Mouse (Mus musculus): Measurements from ENCODE around the gene Gpc6. TPM values are rescaled to one million over a fixed set of nuclear protein-coding genes. Genes with fewer than 3 reads are reported as not detected.

Gpc6 gene
- total RNA-seq, 4 experiments from 2014 or later: 12.5 to 15.9 (median 15.6) TPM

DNA sequence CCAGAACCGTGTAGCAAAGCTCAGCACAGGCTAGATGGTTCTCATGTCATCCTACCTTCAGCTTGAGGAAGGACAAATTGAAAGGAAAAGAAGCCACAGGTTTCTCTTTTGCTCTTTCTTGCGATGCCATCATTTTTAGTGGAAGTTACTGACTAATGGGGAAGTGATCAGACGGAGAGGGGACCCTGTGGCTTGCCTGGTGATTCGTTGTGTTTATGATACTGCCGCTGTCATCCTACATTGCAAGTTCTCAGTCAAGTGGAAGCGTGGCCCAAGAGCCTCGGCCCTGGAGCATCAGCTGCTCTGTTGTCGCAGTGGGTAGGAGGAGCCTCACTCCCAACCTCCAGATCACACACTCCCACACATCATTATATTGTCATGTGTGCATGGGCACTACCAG, 1065.1 kb downstream of the Gpc6 start:
- no peak for DNase-seq (ENCODE audit: low spot score in 2 of 2)

GRCm38 (mm10) chr14:117992600-117993256, 1067.6 kb downstream of the Gpc6 start:
- no peak for DNase-seq (ENCODE audit: low spot score in 2 of 2)

- no peak for DNase-seq (ENCODE audit: low spot score in 2 of 2)
Observed at GRCm38 (mm10) chr14:117993845-117994244, 1068.7 kb downstream of the Gpc6 start.

DNA sequence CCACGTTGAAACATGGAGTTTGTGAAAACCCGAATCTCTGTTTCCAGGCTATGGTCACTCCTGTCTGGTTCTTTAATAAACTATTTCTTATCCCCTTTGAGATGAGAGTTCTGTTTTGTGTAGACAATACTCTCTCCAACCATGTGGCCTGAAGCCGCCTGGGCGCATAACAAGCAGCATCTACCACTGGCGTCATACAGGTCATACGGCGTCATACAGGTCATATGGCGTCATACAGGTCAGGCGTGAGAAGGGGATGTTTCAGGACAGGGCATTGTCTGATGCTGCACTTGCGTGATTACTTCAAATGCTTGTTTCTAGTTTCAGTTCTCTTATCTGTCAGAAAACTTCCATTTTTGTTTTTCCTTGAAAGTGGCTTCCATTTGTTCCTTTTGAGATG, 1079.3 kb downstream of the Gpc6 start:
- no peak for DNase-seq (ENCODE audit: low spot score in 2 of 2)

DNA sequence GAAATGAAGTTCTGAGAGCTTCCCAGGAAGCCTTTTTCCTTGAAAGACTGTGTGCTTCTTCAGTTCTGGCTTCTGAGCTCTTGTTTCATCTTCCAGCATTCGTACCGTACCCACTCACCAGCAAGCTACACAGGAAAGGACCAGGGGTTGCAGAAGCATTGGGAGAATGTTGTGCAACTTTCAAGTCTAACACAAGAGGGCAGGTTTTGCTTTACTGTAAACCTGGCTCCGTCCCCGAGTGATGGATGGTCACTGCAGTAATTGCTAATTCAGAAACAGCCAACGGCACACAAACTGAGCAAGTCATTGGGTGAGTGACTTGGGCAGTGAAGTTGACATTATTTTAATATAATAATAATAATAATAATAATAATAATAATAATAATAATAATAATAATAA, 1080.6 kb downstream of the Gpc6 start:
- peak in 1 of 2 experiments; percentile 15 for DNase-seq (ENCODE audit: low spot score in 2 of 2)

DNA sequence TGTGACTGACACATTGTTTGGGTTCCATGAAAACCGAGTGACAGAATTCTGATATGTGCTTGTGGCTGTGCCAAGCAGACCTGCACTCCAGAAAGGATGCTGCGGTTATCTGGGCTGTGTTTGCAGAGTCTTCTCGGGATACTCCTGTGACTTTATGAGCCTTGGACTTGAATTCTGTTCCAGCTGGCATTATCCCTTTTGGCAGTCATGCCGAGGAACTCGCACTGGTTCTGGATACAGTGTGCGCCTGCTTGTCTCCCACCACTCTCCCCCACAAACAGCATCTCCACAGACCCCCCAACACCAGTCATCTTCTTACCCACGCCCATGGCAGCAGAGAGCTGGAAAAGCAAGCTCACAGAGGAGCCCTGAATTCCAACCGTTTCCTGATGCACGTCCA, 1084.4 kb downstream of the Gpc6 start:
- no peak for DNase-seq (ENCODE audit: low spot score in 2 of 2)

DNA sequence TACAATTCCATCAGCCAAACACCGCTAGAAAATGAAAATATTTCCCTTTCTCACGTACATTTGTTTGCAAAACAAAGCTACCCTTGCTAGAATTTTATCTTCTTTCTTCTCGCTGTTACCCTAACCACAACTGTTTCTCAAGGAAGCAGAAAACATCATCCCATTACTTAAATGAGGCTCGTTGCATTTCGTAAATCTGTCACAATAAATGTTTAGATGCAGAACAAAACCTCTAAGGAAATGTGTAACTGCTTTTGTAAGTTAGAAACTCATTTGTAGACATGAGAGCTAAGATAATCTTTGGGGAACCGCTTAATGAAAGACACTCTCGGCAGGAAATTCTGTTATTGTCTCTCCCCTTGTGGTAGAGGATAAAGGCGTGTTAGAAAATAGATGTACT, 1088.1 kb downstream of the Gpc6 start:
- no peak for DNase-seq (ENCODE audit: low spot score in 2 of 2)

GRCm38 (mm10) chr14:118019314-118019713, 1094.2 kb downstream of the Gpc6 start:
- DNase-seq (ENCODE audit: low spot score in 2 of 2): no peak

DNA sequence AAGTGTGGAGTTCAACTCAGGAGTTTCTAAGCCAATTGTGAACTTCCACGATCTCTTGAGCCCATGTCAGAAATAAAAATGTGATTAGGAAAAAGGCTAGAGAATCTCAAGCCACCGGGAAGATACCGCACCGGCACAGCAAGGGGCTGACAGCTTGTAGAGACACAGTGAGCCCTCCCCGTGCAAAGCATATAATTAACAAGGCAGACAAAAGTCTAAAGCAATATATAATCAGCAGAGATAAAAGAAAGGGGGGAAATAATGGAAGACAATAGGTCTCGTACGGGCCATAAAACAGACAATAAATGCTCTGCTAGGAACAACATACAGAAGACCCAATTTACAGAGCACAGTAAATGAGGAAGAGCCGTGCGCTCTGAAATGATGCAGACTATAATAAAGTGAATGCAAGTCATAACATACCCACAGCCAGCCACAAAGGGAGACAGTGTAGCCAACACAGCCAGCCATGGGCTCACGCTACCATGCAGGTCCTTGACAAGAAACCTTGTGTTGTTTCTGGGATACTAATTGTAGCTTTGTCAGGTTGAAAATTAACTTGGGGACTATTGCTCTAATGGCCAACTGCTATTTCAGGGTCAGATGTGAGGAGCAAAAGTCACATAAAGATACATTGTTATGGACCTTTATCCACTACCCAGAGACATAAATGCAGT, 1096.9 kb downstream of the Gpc6 start:
- DNase-seq (ENCODE audit: low spot score in 2 of 2): no peak

Small RNA genes within 50 kb of the gene (microRNA-seq; reads per million reads assigned to microRNA genes)
- gene Mir6239: 0 reads per million in 2 experiments
